Mouse (Mus musculus) urinary bladder, adult 2 months (tissue): Measurements from ENCODE around the gene Efna2. TPM values are rescaled to one million over a fixed set of nuclear protein-coding genes. Genes with fewer than 3 reads are reported as not detected.

Experiments used
- DNase-seq: peaks from one replicate; pipeline ENCODE4 v3.0.0; 2022; ENCODE audit warnings: low spot score
- polyA plus RNA-seq: library from polyadenylated mRNA; depleted of rRNA; stranded (reverse); fragments of >200 nt; gene quantifications from 2 replicates; pipeline ENCODE4 v1.2.3, GENCODE M21; 2012; rRNA removed

The Efna2 gene
- polyA plus RNA-seq, 1 experiment: 3.3 TPM

DNA sequence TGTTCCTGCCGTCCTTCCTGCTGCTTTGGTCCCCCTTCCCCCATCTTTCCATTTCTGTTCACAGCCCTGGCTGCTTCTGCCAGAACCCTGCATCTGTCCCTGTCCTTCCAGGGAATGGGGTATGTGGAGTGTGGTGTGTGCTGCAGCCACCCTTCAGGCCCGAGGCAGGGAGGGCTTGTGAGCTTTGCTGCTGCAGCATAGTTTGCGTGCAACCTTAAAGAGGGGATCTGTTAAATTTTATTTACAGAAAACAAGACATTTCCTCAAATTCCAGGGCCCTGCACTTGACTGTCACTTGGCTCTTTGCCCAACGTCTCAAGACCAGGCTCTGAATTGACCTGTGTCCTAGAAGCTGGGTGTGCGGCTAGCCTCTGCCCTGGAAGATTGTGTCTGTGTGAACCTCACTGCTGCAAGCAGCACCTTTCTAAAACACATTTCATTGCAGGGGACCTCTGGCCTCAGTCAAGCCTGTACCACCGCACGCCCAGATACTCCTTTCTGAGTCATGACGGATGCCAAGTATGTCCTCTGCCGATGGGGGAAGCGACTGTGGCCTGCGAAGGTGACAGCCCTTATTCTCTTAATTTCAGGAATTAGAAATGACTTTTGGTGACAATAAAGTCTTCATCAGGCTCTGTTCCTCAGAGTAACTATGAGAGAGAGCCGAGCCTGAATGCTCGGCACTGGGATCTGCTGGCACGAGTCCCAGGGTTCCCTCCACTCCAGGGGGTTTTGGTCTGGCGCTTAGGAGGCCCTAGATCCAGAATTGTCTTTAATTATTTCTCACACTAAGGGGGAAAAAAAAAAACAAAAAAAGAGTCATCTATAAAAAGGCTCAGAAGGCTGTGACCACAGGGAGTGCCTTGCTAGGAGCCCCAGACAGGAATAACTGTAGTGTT lies 48.8 kb downstream of the Efna2 start:
- no peak for DNase-seq

DNA sequence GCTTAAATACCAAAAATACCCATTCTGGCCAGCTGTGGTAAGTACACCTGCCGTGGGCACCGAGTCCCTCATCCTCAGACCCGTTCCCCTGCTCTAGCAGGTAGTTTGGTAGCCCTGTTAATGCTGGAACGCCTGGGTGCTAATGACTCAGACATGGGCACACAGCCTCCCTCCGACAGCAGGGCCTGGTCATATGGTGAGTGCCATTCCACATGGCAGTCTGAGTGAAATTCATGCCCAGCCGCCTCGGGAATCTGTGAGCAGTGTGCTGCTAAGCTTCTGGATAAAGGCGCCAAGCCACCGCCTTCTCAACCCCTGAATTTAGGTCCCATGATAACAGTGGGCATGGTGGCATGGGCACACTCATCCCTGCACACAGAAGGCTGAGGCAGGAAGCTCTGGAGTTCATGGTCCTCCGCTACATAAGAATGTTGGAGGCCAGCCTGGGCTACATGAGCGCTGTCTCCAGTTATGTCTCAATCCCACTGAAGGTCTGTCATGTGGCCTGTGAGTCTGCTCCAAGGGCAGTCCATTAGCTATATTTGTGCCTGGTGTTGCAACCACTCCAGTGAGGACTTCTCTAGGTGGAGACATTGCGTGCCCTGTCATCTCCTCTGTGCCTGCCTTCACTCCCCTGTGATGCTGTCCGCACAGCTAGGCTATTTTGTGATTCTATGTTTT lies 57.0 kb downstream of the Efna2 start:
- DNase-seq: no peak

DNA sequence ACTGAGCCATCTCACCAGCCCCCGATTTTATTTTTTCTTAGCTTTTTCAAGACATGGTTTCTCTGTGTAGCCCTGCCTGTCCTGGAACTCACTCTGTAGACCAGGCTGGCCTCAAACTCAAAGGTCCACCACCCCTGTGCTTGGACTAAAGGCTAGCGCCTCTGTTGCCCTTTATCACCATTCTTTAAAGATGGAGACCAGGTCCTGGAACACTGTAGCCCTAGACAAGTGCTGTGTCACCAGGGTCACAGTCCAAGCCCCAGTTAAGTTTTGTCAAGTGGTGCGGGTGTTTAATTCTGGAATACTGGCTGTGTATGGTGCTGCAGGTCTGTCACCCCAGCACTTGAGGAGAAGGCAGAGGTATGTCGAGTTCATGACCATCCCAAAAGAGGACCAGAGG lies 57.7 kb downstream of the Efna2 start:
- no peak for DNase-seq

DNA sequence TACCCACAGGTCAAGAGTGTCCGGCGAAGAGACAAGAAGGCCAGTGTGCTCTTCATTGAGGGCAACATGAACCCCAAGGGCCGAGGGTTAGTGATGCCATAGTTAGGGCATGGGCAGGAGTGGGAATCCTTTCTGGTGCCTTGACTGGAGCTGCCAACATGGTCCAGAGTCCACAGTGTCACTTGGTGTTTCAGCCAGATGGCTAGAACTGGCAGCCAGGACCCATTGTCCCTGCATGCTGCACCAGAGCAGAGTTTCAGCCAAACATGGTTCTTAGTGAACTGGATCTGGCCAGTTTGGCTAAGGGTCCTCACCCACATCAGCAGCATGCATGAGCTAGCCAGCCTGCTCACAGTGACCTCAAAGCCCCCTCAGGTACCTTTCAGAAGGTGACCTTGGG lies 59.0 kb downstream of the Efna2 start:
- DNase-seq: no peak

Other genes with a start within 250 kb of the Efna2 start
- gene Wdr18, start 219.3 kb upstream of the Efna2 start, polyA plus RNA-seq: 23.5 and 25.0 TPM in 2 replicates
- 0.04 TPM in 1 of 2 replicates, not detected in the other for gene Grin3b, start 208.8 kb upstream of the Efna2 start, polyA plus RNA-seq
- gene Tmem259, start 195.2 kb upstream of the Efna2 start, polyA plus RNA-seq: 135 and 159 TPM in 2 replicates
- gene Cnn2, start 190.9 kb upstream of the Efna2 start, polyA plus RNA-seq: 173 and 185 TPM in 2 replicates
- 7.5 and 9.2 TPM in 2 replicates for gene Abca7, start 183.0 kb upstream of the Efna2 start, polyA plus RNA-seq
- 18.9 and 23.0 TPM in 2 replicates for gene Arhgap45, start 162.8 kb upstream of the Efna2 start, polyA plus RNA-seq
- 141 and 178 TPM in 2 replicates for gene Polr2e, start 139.7 kb upstream of the Efna2 start, polyA plus RNA-seq
- 524 and 620 TPM in 2 replicates for gene Gpx4, start 132.3 kb upstream of the Efna2 start, polyA plus RNA-seq
- gene Sbno2, start 73.9 kb upstream of the Efna2 start, polyA plus RNA-seq: 34.0 and 35.4 TPM in 2 replicates
- 77.3 and 89.9 TPM in 2 replicates for gene Stk11, start 63.7 kb upstream of the Efna2 start, polyA plus RNA-seq
- gene Atp5d, start 40.9 kb upstream of the Efna2 start, polyA plus RNA-seq: 367 and 372 TPM in 2 replicates
- 9.2 and 12.2 TPM in 2 replicates for gene Cbarp, start 38.6 kb upstream of the Efna2 start, polyA plus RNA-seq
- gene Midn, start 31.2 kb upstream of the Efna2 start, polyA plus RNA-seq: 21.2 and 30.5 TPM in 2 replicates
- 249 and 276 TPM in 2 replicates for gene Cirbp, start 13.5 kb upstream of the Efna2 start, polyA plus RNA-seq
- gene 1600002K03Rik, start 6.5 kb upstream of the Efna2 start, polyA plus RNA-seq: 18.4 and 21.5 TPM in 2 replicates
- gene Mum1, start 47.0 kb downstream of the Efna2 start, polyA plus RNA-seq: 36.1 and 37.8 TPM in 2 replicates
- 294 and 337 TPM in 2 replicates for gene Ndufs7, start 69.6 kb downstream of the Efna2 start, polyA plus RNA-seq
- gene Gamt, start 81.5 kb downstream of the Efna2 start, polyA plus RNA-seq: 17.4 and 19.0 TPM in 2 replicates
- gene Dazap1, start 82.0 kb downstream of the Efna2 start, polyA plus RNA-seq: 68.2 and 82.3 TPM in 2 replicates
- 3,215 and 3,453 TPM in 2 replicates for gene Rps15, start 113.0 kb downstream of the Efna2 start, polyA plus RNA-seq
- 0.76 and 1.4 TPM in 2 replicates for gene Apc2, start 116.5 kb downstream of the Efna2 start, polyA plus RNA-seq
- gene 2310011J03Rik, start 141.1 kb downstream of the Efna2 start, polyA plus RNA-seq: 41.8 and 45.6 TPM in 2 replicates
- 9.5 and 9.9 TPM in 2 replicates for gene Pcsk4, start 150.0 kb downstream of the Efna2 start, polyA plus RNA-seq
- 7.7 and 18.0 TPM in 2 replicates for gene Reep6, start 150.5 kb downstream of the Efna2 start, polyA plus RNA-seq
- gene Adamtsl5, start 168.9 kb downstream of the Efna2 start, polyA plus RNA-seq: 57.9 and 65.7 TPM in 2 replicates
- gene Plk5, start 177.0 kb downstream of the Efna2 start, polyA plus RNA-seq: 4.5 and 6.4 TPM in 2 replicates
- 11.2 and 11.5 TPM in 2 replicates for gene Mex3d, start 208.2 kb downstream of the Efna2 start, polyA plus RNA-seq
- 112 and 119 TPM in 2 replicates for gene Mbd3, start 220.1 kb downstream of the Efna2 start, polyA plus RNA-seq
- gene Uqcr11, start 227.3 kb downstream of the Efna2 start, polyA plus RNA-seq: 883 and 983 TPM in 2 replicates